Mouse (Mus musculus) granulocyte monocyte progenitor cell, adult 5-6 weeks (primary cell): Measurements from ENCODE around the gene Ndufb10. TPM values are rescaled to one million over a fixed set of nuclear protein-coding genes. Genes with fewer than 3 reads are reported as not detected.

Experiments
- ATAC-seq: replicated peaks from 2 replicates; pipeline ENCODE4 v1.8.0; 2016; ENCODE audit warnings: mild to moderate bottlenecking, moderate TSS enrichment, inconsistent platforms; ENCODE audit not compliant: poor library complexity, severe bottlenecking
- total RNA-seq, 2 experiments: library from RNA; stranded (forward) in 1 of 2; stranded (reverse) in 1 of 2; fragments of 200-712, 200-1000 nt in 1 of 2; fragments of >200 nt in 1 of 2; fragmentation: Nextera tagmentation in 1 of 2; gene quantifications; 2 replicates each; pipeline ENCODE4 v1.2.3; 2014 to 2017

Gene Ndufb10
- total RNA-seq (2014; fragmentation: Nextera tagmentation) (247 and 248 TPM in 2 replicates), total RNA-seq (2017) (237 and 286 TPM in 2 replicates)

- peak; percentile 62 for ATAC-seq
These were observed at the start of gene Ndufb10 for GRCm38 (mm10) chr17:24724184-24724583. Gene Ndufb10 (minus strand): TSS chr17:24724478.

GRCm38 (mm10) chr17:24773241-24773640, 49.0 kb upstream of the Ndufb10 start:
- no peak; the same call in 1 of the 2 replicates for ATAC-seq

- ATAC-seq: no peak
These were observed 44.9 kb upstream of the Ndufb10 start for GRCm38 (mm10) chr17:24769146-24769545.

- no peak for ATAC-seq
These were observed 42.1 kb upstream of the Ndufb10 start for GRCm38 (mm10) chr17:24766266-24766875.

- ATAC-seq: no peak
These were observed 41.0 kb upstream of the Ndufb10 start for GRCm38 (mm10) chr17:24765016-24765905.

- no peak for ATAC-seq
These were observed 36.8 kb upstream of the Ndufb10 start for GRCm38 (mm10) chr17:24761121-24761520.

GRCm38 (mm10) chr17:24757394-24757793, 33.1 kb upstream of the Ndufb10 start:
- ATAC-seq: no peak

- ATAC-seq: peak; percentile 47
These were observed 28.4 kb upstream of the Ndufb10 start, which contains the start of gene Hs3st6 for GRCm38 (mm10) chr17:24752415-24753394. Gene Hs3st6 (plus strand): TSS chr17:24752988.

GRCm38 (mm10) chr17:24751528-24751927, 27.2 kb upstream of the Ndufb10 start:
- no peak for ATAC-seq

- ATAC-seq: no peak
These were observed 22.7 kb upstream of the Ndufb10 start for GRCm38 (mm10) chr17:24746986-24747385.

GRCm38 (mm10) chr17:24745526-24746497, 21.5 kb upstream of the Ndufb10 start:
- ATAC-seq: peak; percentile 78

- no peak for ATAC-seq
These were observed 20.1 kb upstream of the Ndufb10 start for GRCm38 (mm10) chr17:24744381-24744780.

- no peak for ATAC-seq
These were observed 19.6 kb upstream of the Ndufb10 start for GRCm38 (mm10) chr17:24743896-24744295.

- peak; percentile 52 for ATAC-seq
These were observed 18.0 kb upstream of the Ndufb10 start for GRCm38 (mm10) chr17:24742307-24742706.

GRCm38 (mm10) chr17:24739926-24740325, 15.6 kb upstream of the Ndufb10 start:
- ATAC-seq: no peak

GRCm38 (mm10) chr17:24738238-24738637, 14.0 kb upstream of the Ndufb10 start:
- no peak for ATAC-seq

GRCm38 (mm10) chr17:24737135-24737810, 13.0 kb upstream of the Ndufb10 start:
- ATAC-seq: peak; percentile 64

GRCm38 (mm10) chr17:24736330-24737051, 12.2 kb upstream of the Ndufb10 start, which contains the start of gene Msrb1:
Gene Msrb1 (plus strand): TSS chr17:24736642.
- ATAC-seq: peak; percentile 79
